Mouse (Mus musculus): ENCODE results near the gene Ank3. TPM values are rescaled to one million over a fixed set of nuclear protein-coding genes. Genes with fewer than 3 reads are reported as not detected.

Ank3 gene
- total and polyA plus RNA-seq, 2 experiments from 2014 or later: 56.7 to 267 TPM

GRCm38 (mm10) chr10:69569740-69570139, 171.2 kb downstream of the Ank3 start:
- Histone ChIP-seq H3K27ac (ENCODE audit: low read depth, low read length) (no peak overlapping the region), H3K4me1 (ENCODE audit: insufficient read depth) (peaks cover 12% of the 10 kb centered on the region), H3K36me3 (ENCODE audit: insufficient read depth) (no peaks in the 10 kb centered on the region), H3K4me2 (ENCODE audit: low read depth) (no peak overlapping the region), H3K27me3 (ENCODE audit: insufficient read depth, low read length) (no peaks in the 10 kb centered on the region), H3K9me3 (ENCODE audit: low read length) (no peaks in the 10 kb centered on the region), H3K9ac (no peak overlapping the region), H3K4me3 (ENCODE audit: low read depth, low read length) (no peak overlapping the region)
- 70% methylated on average over 8 of the region's 8 CpGs for WGBS
- ATAC-seq: no peak
- DNase-seq: no peak
- no peak for TF ChIP-seq CTCF (IDR thresholded peaks at IDR 0.05; ENCODE audit: low read depth)

GRCm38 (mm10) chr10:69570466-69571288, 172.1 kb downstream of the Ank3 start:
- Histone ChIP-seq H3K27ac (ENCODE audit: low read depth, low read length) (no peak overlapping the region), H3K4me2 (ENCODE audit: low read depth) (peak overlapping the region; percentile 38), H3K4me1 (ENCODE audit: insufficient read depth) (peaks cover 13% of the 10 kb centered on the region), H3K36me3 (ENCODE audit: insufficient read depth) (no peaks in the 10 kb centered on the region), H3K9me3 (ENCODE audit: low read length) (no peaks in the 10 kb centered on the region), H3K27me3 (ENCODE audit: insufficient read depth, low read length) (no peaks in the 10 kb centered on the region), H3K9ac (no peak overlapping the region), H3K4me3 (ENCODE audit: low read depth, low read length) (no peak overlapping the region)
- TF ChIP-seq CTCF (IDR thresholded peaks at IDR 0.05; ENCODE audit: low read depth): no peak
- whole genome bisulfite sequencing: 42% methylated on average over 18 of the region's 18 CpGs
- DNase-seq: no peak
- ATAC-seq: no peak

GRCm38 (mm10) chr10:69571422-69571821, 172.8 kb downstream of the Ank3 start:
- ATAC-seq: no peak
- 4% methylated on average over 8 of the region's 8 CpGs for WGBS
- Histone ChIP-seq H3K4me2 (ENCODE audit: low read depth) (peak overlapping the region; percentile 38), H3K27me3 (ENCODE audit: insufficient read depth, low read length) (no peaks in the 10 kb centered on the region), H3K4me1 (ENCODE audit: insufficient read depth) (peaks cover 13% of the 10 kb centered on the region), H3K9ac (no peak overlapping the region), H3K4me3 (ENCODE audit: low read depth, low read length) (0 out of 2 replicates have a peak overlapping the region, but pooled peaks have one; percentile 1), H3K27ac (ENCODE audit: low read depth, low read length) (peak overlapping the region; percentile 15; the same call in 1 of the 2 replicates), H3K9me3 (ENCODE audit: low read length) (no peaks in the 10 kb centered on the region), H3K36me3 (ENCODE audit: insufficient read depth) (no peaks in the 10 kb centered on the region)
- DNase-seq: no peak
- TF ChIP-seq CTCF (IDR thresholded peaks at IDR 0.05; ENCODE audit: low read depth): no peak

GRCm38 (mm10) chr10:69571972-69572371, 173.4 kb downstream of the Ank3 start:
- ATAC-seq: no peak
- no peak for DNase-seq
- Histone ChIP-seq H3K36me3 (ENCODE audit: insufficient read depth) (no peaks in the 10 kb centered on the region), H3K27me3 (ENCODE audit: insufficient read depth, low read length) (no peaks in the 10 kb centered on the region), H3K4me1 (ENCODE audit: insufficient read depth) (peaks cover 13% of the 10 kb centered on the region), H3K27ac (ENCODE audit: low read depth, low read length) (no peak overlapping the region), H3K4me2 (ENCODE audit: low read depth) (peak overlapping the region; percentile 38), H3K9ac (no peak overlapping the region), H3K9me3 (ENCODE audit: low read length) (no peaks in the 10 kb centered on the region), H3K4me3 (ENCODE audit: low read depth, low read length) (0 out of 2 replicates have a peak overlapping the region, but pooled peaks have one; percentile 1)
- 4% methylated on average over 9 of the region's 9 CpGs for WGBS
- peak; percentile 21; the same call in 1 of the 2 replicates for TF ChIP-seq CTCF (IDR thresholded peaks at IDR 0.05; ENCODE audit: low read depth)

- Histone ChIP-seq H3K9ac (no peak overlapping the region), H3K4me3 (ENCODE audit: low read depth, low read length) (no peak overlapping the region), H3K27ac (ENCODE audit: low read depth, low read length) (0 out of 2 replicates have a peak overlapping the region, but pooled peaks have one; percentile 24), H3K9me3 (ENCODE audit: low read length) (no peaks in the 10 kb centered on the region), H3K27me3 (ENCODE audit: insufficient read depth, low read length) (no peaks in the 10 kb centered on the region), H3K4me1 (ENCODE audit: insufficient read depth) (peaks cover 13% of the 10 kb centered on the region), H3K4me2 (ENCODE audit: low read depth) (no peak overlapping the region), H3K36me3 (ENCODE audit: insufficient read depth) (no peaks in the 10 kb centered on the region)
- 26% methylated on average over 7 of the region's 7 CpGs for WGBS
- ATAC-seq: no peak
- no peak for DNase-seq
- no peak for TF ChIP-seq CTCF (IDR thresholded peaks at IDR 0.05; ENCODE audit: low read depth)
Measured at GRCm38 (mm10) chr10:69573054-69573453, 174.5 kb downstream of the Ank3 start.

- Histone ChIP-seq H3K4me3 (ENCODE audit: low read depth, low read length) (no peak overlapping the region), H3K27me3 (ENCODE audit: insufficient read depth, low read length) (no peaks in the 10 kb centered on the region), H3K27ac (ENCODE audit: low read depth, low read length) (no peak overlapping the region), H3K4me1 (ENCODE audit: insufficient read depth) (peaks cover 13% of the 10 kb centered on the region), H3K9me3 (ENCODE audit: low read length) (no peaks in the 10 kb centered on the region), H3K4me2 (ENCODE audit: low read depth) (peak overlapping the region; percentile 39), H3K36me3 (ENCODE audit: insufficient read depth) (no peaks in the 10 kb centered on the region), H3K9ac (0 out of 2 replicates have a peak overlapping the region, but pooled peaks have one; percentile 18)
- DNase-seq (no peak), ATAC-seq (no peak)
- 5% methylated on average over 3 of the region's 3 CpGs for WGBS
- no peak for TF ChIP-seq CTCF (IDR thresholded peaks at IDR 0.05; ENCODE audit: low read depth)
Measured at GRCm38 (mm10) chr10:69573746-69574145, 175.2 kb downstream of the Ank3 start.

- peak; percentile 72 for DNase-seq
- ATAC-seq: peak; percentile 78
- no peak overlapping the region for H3K9ac ChIP-seq
- H3K4me1 ChIP-seq (ENCODE audit: insufficient read depth): peaks cover 13% of the 10 kb centered on the region
- no peaks in the 10 kb centered on the region for H3K9me3 ChIP-seq (ENCODE audit: low read length)
- TF ChIP-seq CTCF (IDR thresholded peaks at IDR 0.05; ENCODE audit: low read depth): no peak
- WGBS: 3% methylated on average over 11 of the region's 11 CpGs
- peak overlapping the region; percentile 39 for H3K4me2 ChIP-seq (ENCODE audit: low read depth)
- peak overlapping the region; percentile 15; the same call in 1 of the 2 replicates for H3K27ac ChIP-seq (ENCODE audit: low read depth, low read length)
- H3K4me3 ChIP-seq (ENCODE audit: low read depth, low read length): no peak overlapping the region
- H3K36me3 ChIP-seq (ENCODE audit: insufficient read depth): no peaks in the 10 kb centered on the region
- H3K27me3 ChIP-seq (ENCODE audit: insufficient read depth, low read length): no peaks in the 10 kb centered on the region
Measured at GRCm38 (mm10) chr10:69574190-69574663, 175.7 kb downstream of the Ank3 start.

All from forebrain, postnatal 0 days (tissue).